Mouse (Mus musculus): ENCODE measurements around the gene Nsg1.

- TF ChIP-seq CTCF (IDR thresholded peaks at IDR 0.05; ENCODE audit: low read depth) = no peak
- no peak for TF ChIP-seq EP300 (IDR thresholded peaks at IDR 0.05; ENCODE audit: low read depth)
Observed at GRCm38 (mm10) chr5:38129339-38129738, 30.4 kb downstream of the Nsg1 start.
